Mouse (Mus musculus) heart, postnatal 0 days (tissue): ENCODE results near the gene Slc25a11. TPM values are rescaled to one million over a fixed set of nuclear protein-coding genes. Genes with fewer than 3 reads are reported as not detected.

Experiments
- ATAC-seq: fragments of 200-750 bp; cut with Nextera tagmentation; 2 replicates; pipeline ENCODE4 v1.8.0; 2017; ENCODE audit warnings: low read depth, moderate number of reproducible peaks, moderate library complexity; ENCODE audit not compliant: insufficient read depth
- DNase-seq: peaks from one replicate; pipeline ENCODE4 v3.0.0-alpha.2; 2016; ENCODE audit warnings: low spot score
- H3K27ac ChIP-seq: fragments of 300-500 bp; sonication (generic); 2 replicates; pipeline ENCODE4 v1.5.1; 2014; ENCODE audit warnings: low read depth, mild to moderate bottlenecking
- H3K27me3 ChIP-seq: fragments of 300-500 bp; sonication (generic); 2 replicates; pipeline ENCODE4 v1.6.1; 2014; ENCODE audit warnings: low read length, mixed read lengths; ENCODE audit not compliant: control insufficient read depth, insufficient read depth
- H3K36me3 ChIP-seq: fragments of 300-500 bp; sonication (generic); replicated peaks from 2 replicates; pipeline ENCODE4 v1.6.1; 2014; ENCODE audit warnings: low read length, mixed read lengths; ENCODE audit not compliant: control insufficient read depth, insufficient read depth
- H3K4me1 ChIP-seq: fragments of 300-500 bp; sonication (generic); 2 replicates; pipeline ENCODE4 v1.6.1; 2014; ENCODE audit warnings: antibody characterized with exemption; ENCODE audit not compliant: control insufficient read depth, insufficient read depth
- H3K4me2 ChIP-seq: fragments of 300-500 bp; sonication (generic); 2 replicates; pipeline ENCODE4 v1.6.1; 2014; ENCODE audit warnings: low read depth, mild to moderate bottlenecking, low read length, moderate library complexity
- H3K4me3 ChIP-seq: fragments of 300-500 bp; sonication (generic); 2 replicates; pipeline ENCODE4 v1.5.1; 2014; ENCODE audit warnings: low read depth, low read length
- H3K9ac ChIP-seq: fragments of 300-500 bp; sonication (generic); replicated peaks from 2 replicates; pipeline ENCODE4 v1.6.1; 2014; ENCODE audit warnings: low read depth, low read length, mixed read lengths
- H3K9me3 ChIP-seq: fragments of 300-500 bp; sonication (generic); replicated peaks from 2 replicates; pipeline ENCODE4 v1.6.1; 2016; ENCODE audit warnings: low read length; ENCODE audit not compliant: control insufficient read depth
- CTCF ChIP-seq: IDR thresholded peaks from 2 replicates; pipeline ENCODE4 v1.5.1; 2016; ENCODE audit warnings: antibody characterized with exemption, control low read depth, low read depth
- EP300 ChIP-seq: IDR thresholded peaks from 2 replicates; pipeline ENCODE4 v1.6.1; 2016; ENCODE audit warnings: antibody characterized with exemption, low read depth
- WGBS: fragments of 180-500 bp; shearing (Covaris S2); extraction: QIAGEN DNeasy Blood & Tissue Kit; methylation state at CpG from one replicate; pipeline ENCODE4 v1.1.7; 2014; 5-methylcytosine and 5-hydroxymethylcytosine counted together
- polyA plus RNA-seq: library from polyadenylated mRNA; unstranded; fragments of >200 nt; fragmentation: Nextera tagmentation; extraction: Ambion mirVana; gene quantifications from 2 replicates; pipeline ENCODE4 v1.2.1, GENCODE M21; 2015
- total RNA-seq: library from RNA; depleted of rRNA; stranded (reverse); fragments of >200 nt; gene quantifications from 2 replicates; pipeline ENCODE4 v1.2.3, GENCODE M21; 2014; ENCODE audit warnings: low replicate concordance

The Slc25a11 gene
- total and polyA plus RNA-seq, 2 experiments from 2014 or later: 446 to 532 TPM

GRCm38 (mm10) chr11:70658521-70658920, 11.2 kb upstream of the Slc25a11 start:
- Histone ChIP-seq H3K9me3 (no peaks in the 10 kb centered on the region), H3K9ac (peak overlapping the region; percentile 99), H3K27me3 (no peaks in the 10 kb centered on the region), H3K4me1 (peaks cover 41% of the 10 kb centered on the region), H3K36me3 (peaks cover 39% of the 10 kb centered on the region), H3K4me3 (peak overlapping the region; percentile 96), H3K27ac (peak overlapping the region; percentile 100), H3K4me2 (peak overlapping the region; percentile 75)
- WGBS: 52% methylated on average over 5 of the region's 5 CpGs
- no peak for DNase-seq
- TF ChIP-seq EP300 (no peak), CTCF (no peak)
- ATAC-seq: no peak

DNA sequence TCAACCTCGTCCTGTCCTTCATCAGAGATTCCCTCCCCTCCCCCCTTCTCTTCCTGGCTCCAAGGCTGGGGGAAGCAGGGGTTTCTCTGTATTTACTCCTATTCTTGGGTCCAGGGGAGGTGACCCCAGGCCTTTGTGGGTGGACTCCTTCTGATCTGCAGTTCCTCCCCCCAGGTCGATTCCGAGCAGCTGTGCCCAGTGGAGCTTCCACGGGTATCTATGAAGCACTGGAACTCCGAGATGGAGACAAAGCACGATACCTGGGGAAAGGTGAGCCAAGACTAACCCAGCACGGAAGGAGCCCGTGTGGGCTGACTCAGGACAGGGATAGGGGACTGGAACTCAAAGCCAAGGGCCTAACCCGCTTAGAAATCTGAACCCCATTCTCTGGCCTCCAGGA, 10.7 kb upstream of the Slc25a11 start:
- peak overlapping the region; percentile 100 for H3K27ac ChIP-seq
- H3K27me3 ChIP-seq: no peaks in the 10 kb centered on the region
- H3K36me3 ChIP-seq: peaks cover 35% of the 10 kb centered on the region
- H3K9ac ChIP-seq: peak overlapping the region; percentile 99
- no peak for ATAC-seq
- 41% methylated on average over 9 of the region's 9 CpGs for WGBS
- H3K4me1 ChIP-seq: peaks cover 43% of the 10 kb centered on the region
- no peak for DNase-seq
- H3K4me3 ChIP-seq: peak overlapping the region; percentile 96
- TF ChIP-seq CTCF (no peak), EP300 (no peak)
- H3K9me3 ChIP-seq: no peaks in the 10 kb centered on the region
- H3K4me2 ChIP-seq: peak overlapping the region; percentile 75

- H3K27me3 ChIP-seq: no peaks in the 10 kb centered on the region
- no peak for DNase-seq
- peak overlapping the region; percentile 100 for H3K27ac ChIP-seq
- 32% methylated on average over 6 of the region's 6 CpGs for WGBS
- peaks cover 35% of the 10 kb centered on the region for H3K36me3 ChIP-seq
- H3K4me2 ChIP-seq: peak overlapping the region; percentile 75
- H3K4me3 ChIP-seq: peak overlapping the region; percentile 96
- H3K9me3 ChIP-seq: no peaks in the 10 kb centered on the region
- TF ChIP-seq EP300 (no peak), CTCF (no peak)
- H3K9ac ChIP-seq: peak overlapping the region; percentile 99
- ATAC-seq: no peak
- peaks cover 47% of the 10 kb centered on the region for H3K4me1 ChIP-seq
Observed at GRCm38 (mm10) chr11:70657573-70657972, 10.3 kb upstream of the Slc25a11 start.

GRCm38 (mm10) chr11:70656964-70657363, 9.7 kb upstream of the Slc25a11 start, which contains the start of gene Eno3:
TSS of gene Eno3 (plus strand) at chr11:70657202.
- H3K4me1 ChIP-seq: peaks cover 47% of the 10 kb centered on the region
- ATAC-seq: peak; percentile 25

GRCm38 (mm10) chr11:70656456-70656927, 9.2 kb upstream of the Slc25a11 start:
- DNase-seq (peak; percentile 83), ATAC-seq (peak; percentile 70)
- WGBS: 8% methylated on average over 16 of the region's 16 CpGs
- H3K4me1 ChIP-seq: peaks cover 47% of the 10 kb centered on the region
- peak overlapping the region; percentile 75 for H3K4me2 ChIP-seq
- H3K27me3 ChIP-seq: no peaks in the 10 kb centered on the region
- TF ChIP-seq CTCF: peak; percentile 1; the same call in 1 of the 2 replicates
- 0 out of 2 replicates have a peak, but pooled peaks have one; percentile 57 for TF ChIP-seq EP300
- peaks cover 35% of the 10 kb centered on the region for H3K36me3 ChIP-seq
- peak overlapping the region; percentile 100 for H3K27ac ChIP-seq
- H3K4me3 ChIP-seq: peak overlapping the region; percentile 96
- H3K9me3 ChIP-seq: no peaks in the 10 kb centered on the region
- H3K9ac ChIP-seq: peak overlapping the region; percentile 99; the same call in 1 of the 2 replicates

More at GRCm38 (mm10) chr11:70656964-70657363, 9.7 kb upstream of the Slc25a11 start, which contains the start of gene Eno3:
- no peak for DNase-seq
- WGBS: 19% methylated on average over 3 of the region's 3 CpGs
- Histone ChIP-seq H3K9me3 (no peaks in the 10 kb centered on the region), H3K4me3 (peak within 1 kb of the TSS; percentile 96), H3K27ac (peak within 1 kb of the TSS; percentile 100), H3K4me2 (peak within 1 kb of the TSS; percentile 75), H3K9ac (peak within 1 kb of the TSS; percentile 99), H3K27me3 (no peaks in the 10 kb centered on the region), H3K36me3 (peaks cover 35% of the 10 kb centered on the region)
- no peak; the same call in 1 of the 2 replicates for TF ChIP-seq EP300
- no peak for TF ChIP-seq CTCF
